Mouse (Mus musculus) liver, adult 2 months (tissue): ENCODE results near the gene Tnni2.

Experiments used
- CTCF ChIP-seq: fragments of 200-500 bp; IDR thresholded peaks from 2 replicates; pipeline ENCODE4 v1.5.1; 2011; ENCODE audit warnings: low read depth, low read length, control low read depth
- POLR2A ChIP-seq: fragments of 200-500 bp; IDR thresholded peaks from 2 replicates; pipeline ENCODE4 v1.6.1; 2011; ENCODE audit warnings: low read length, control low read depth; ENCODE audit not compliant: insufficient read depth; ENCODE audit errors: extremely low read depth

- TF ChIP-seq POLR2A (no peak), CTCF (no peak)
These were observed 36.4 kb downstream of the Tnni2 start for GRCm38 (mm10) chr7:142478001-142478400.
